Mouse (Mus musculus) liver, postnatal 0 days (tissue): ENCODE measurements around the gene Stoml2. TPM values are rescaled to one million over a fixed set of nuclear protein-coding genes. Genes with fewer than 3 reads are reported as not detected.

ENCODE experiments used
- ATAC-seq: fragments of 200-750 bp; cut with Nextera tagmentation; 2 replicates; pipeline ENCODE4 v1.8.0; 2017; ENCODE audit warnings: mild to moderate bottlenecking, moderate library complexity
- DNase-seq: peaks from one replicate; pipeline ENCODE4 v3.0.0-alpha.2; 2016
- H3K27ac ChIP-seq: fragments of 300-500 bp; sonication (generic); 2 replicates; pipeline ENCODE4 v1.5.1; 2014; ENCODE audit warnings: antibody characterized with exemption, moderate library complexity, mild to moderate bottlenecking, low read depth
- H3K27me3 ChIP-seq: fragments of 300-500 bp; sonication (generic); 2 replicates; pipeline ENCODE4 v1.6.1; 2014; ENCODE audit warnings: low read length, control low read depth, mixed read lengths; ENCODE audit not compliant: insufficient read depth
- H3K36me3 ChIP-seq: fragments of 300-500 bp; sonication (generic); replicated peaks from 2 replicates; pipeline ENCODE4 v1.6.1; 2014; ENCODE audit warnings: mild to moderate bottlenecking, control low read depth, low read length, moderate library complexity, mixed read lengths; ENCODE audit not compliant: insufficient read depth
- H3K4me1 ChIP-seq: fragments of 300-500 bp; sonication (generic); 2 replicates; pipeline ENCODE4 v1.6.1; 2014; ENCODE audit warnings: antibody characterized with exemption, mild to moderate bottlenecking, control low read depth; ENCODE audit not compliant: insufficient read depth
- H3K4me2 ChIP-seq: fragments of 300-500 bp; sonication (generic); 2 replicates; pipeline ENCODE4 v1.6.1; 2014; ENCODE audit warnings: low read depth, mild to moderate bottlenecking, low read length, moderate library complexity, mixed read lengths
- H3K4me3 ChIP-seq: fragments of 300-500 bp; sonication (generic); 2 replicates; pipeline ENCODE4 v1.5.1; 2014; ENCODE audit warnings: low read depth, low read length
- H3K9ac ChIP-seq: fragments of 300-500 bp; sonication (generic); replicated peaks from 2 replicates; pipeline ENCODE4 v1.6.1; 2014; ENCODE audit warnings: mild to moderate bottlenecking, moderate library complexity
- H3K9me3 ChIP-seq: fragments of 300-500 bp; sonication (generic); 2 replicates; pipeline ENCODE4 v1.6.1; 2016; ENCODE audit warnings: mild to moderate bottlenecking, control low read depth, low read length, mixed read lengths
- CTCF ChIP-seq: sonication (generic); IDR thresholded peaks from 2 replicates; pipeline ENCODE4 v1.5.1; 2016; ENCODE audit warnings: antibody characterized with exemption, low read depth
- EP300 ChIP-seq: IDR thresholded peaks from 2 replicates; pipeline ENCODE4 v1.6.1; 2016; ENCODE audit warnings: antibody characterized with exemption, low read depth, mild to moderate bottlenecking
- WGBS: fragments of 180-500 bp; shearing (Covaris S2); extraction: QIAGEN DNeasy Blood & Tissue Kit; methylation state at CpG from one replicate; pipeline ENCODE4 v1.1.7; 2014; ENCODE audit not compliant: insufficient replicate concordance; 5-methylcytosine and 5-hydroxymethylcytosine counted together
- polyA plus RNA-seq: library from polyadenylated mRNA; unstranded; fragments of >200 nt; fragmentation: Nextera tagmentation; extraction: Ambion mirVana; gene quantifications from 2 replicates; pipeline ENCODE4 v1.2.1, GENCODE M21; 2015

Gene Stoml2
- polyA plus RNA-seq, 1 experiment from 2014 or later, result 114 TPM

GRCm38 (mm10) chr4:43032501-43032900 lies 991 bp upstream of the Stoml2 start:
- peaks cover 20% of the 10 kb centered on the region for H3K4me1 ChIP-seq
- WGBS, result 82% methylated on average over 1 of the region's 1 CpGs
- TF ChIP-seq EP300 (no peak), CTCF (no peak)
- no peaks in the 10 kb centered on the region for H3K9me3 ChIP-seq
- H3K27me3 ChIP-seq, result no peaks in the 10 kb centered on the region
- H3K9ac ChIP-seq, result no peak overlapping the region
- peaks cover 50% of the 10 kb centered on the region for H3K36me3 ChIP-seq
- DNase-seq, result no peak
- no peak for ATAC-seq
- no peak overlapping the region for H3K27ac ChIP-seq
- H3K4me2 ChIP-seq, result no peak overlapping the region
- H3K4me3 ChIP-seq, result no peak overlapping the region

- ATAC-seq (peak; percentile 66), DNase-seq (peak; percentile 64)
- Histone ChIP-seq H3K9me3 (no peaks in the 10 kb centered on the region), H3K27ac (peak overlapping the region; percentile 79), H3K36me3 (peaks cover 50% of the 10 kb centered on the region), H3K4me2 (peak overlapping the region; percentile 82), H3K4me3 (peak overlapping the region; percentile 79), H3K4me1 (peaks cover 10% of the 10 kb centered on the region; the same call in 1 of the 2 replicates), H3K9ac (peak overlapping the region; percentile 86), H3K27me3 (no peaks in the 10 kb centered on the region)
- WGBS, result under 1% methylated on average over 28 of the region's 28 CpGs
- TF ChIP-seq EP300 (no peak), CTCF (no peak)
These were observed 705 bp downstream of the Stoml2 start for GRCm38 (mm10) chr4:43030780-43031230.

- ATAC-seq, result no peak
- peak overlapping the region; percentile 82 for H3K4me2 ChIP-seq
- H3K4me3 ChIP-seq, result peak overlapping the region; percentile 79
- TF ChIP-seq EP300, result no peak
- TF ChIP-seq CTCF, result no peak
- no peaks in the 10 kb centered on the region for H3K27me3 ChIP-seq
- H3K27ac ChIP-seq, result peak overlapping the region; percentile 79
- H3K4me1 ChIP-seq, result peaks cover 9% of the 10 kb centered on the region; the same call in 1 of the 2 replicates
- no peak for DNase-seq
- peak overlapping the region; percentile 86 for H3K9ac ChIP-seq
- peaks cover 46% of the 10 kb centered on the region for H3K36me3 ChIP-seq
- WGBS, result 61% methylated on average over 9 of the region's 9 CpGs
- H3K9me3 ChIP-seq, result no peaks in the 10 kb centered on the region
These were observed 1.2 kb downstream of the Stoml2 start for GRCm38 (mm10) chr4:43030352-43030751.

- peak overlapping the region; percentile 86; the same call in 1 of the 2 replicates for H3K9ac ChIP-seq
- H3K36me3 ChIP-seq, result peaks cover 42% of the 10 kb centered on the region
- no peaks in the 10 kb centered on the region for H3K27me3 ChIP-seq
- H3K27ac ChIP-seq, result no peak overlapping the region
- H3K4me3 ChIP-seq, result 0 out of 2 replicates have a peak overlapping the region, but pooled peaks have one; percentile 79
- no peak for DNase-seq
- TF ChIP-seq EP300 (no peak), CTCF (no peak)
- no peak for ATAC-seq
- WGBS, result 87% methylated on average over 9 of the region's 9 CpGs
- no peaks in the 10 kb centered on the region for H3K9me3 ChIP-seq
- peaks cover 13% of the 10 kb centered on the region for H3K4me1 ChIP-seq
- peak overlapping the region; percentile 82 for H3K4me2 ChIP-seq
These were observed 1.8 kb downstream of the Stoml2 start for GRCm38 (mm10) chr4:43029749-43030148.

- Histone ChIP-seq H3K36me3 (peaks cover 39% of the 10 kb centered on the region), H3K27ac (no peak overlapping the region), H3K4me2 (no peak overlapping the region), H3K27me3 (no peaks in the 10 kb centered on the region), H3K4me1 (peaks cover 15% of the 10 kb centered on the region), H3K9ac (no peak overlapping the region), H3K4me3 (no peak overlapping the region), H3K9me3 (no peaks in the 10 kb centered on the region)
- ATAC-seq (no peak), DNase-seq (no peak)
- TF ChIP-seq EP300, result no peak
- no peak for TF ChIP-seq CTCF
- WGBS, result 93% methylated on average over 7 of the region's 7 CpGs
These were observed 2.4 kb downstream of the Stoml2 start for GRCm38 (mm10) chr4:43029121-43029520.

- peak; percentile 97 for ATAC-seq
- peaks cover 12% of the 10 kb centered on the region for H3K4me1 ChIP-seq
- WGBS, result 6% methylated on average over 42 of the region's 42 CpGs
- peak within 1 kb of the TSS; percentile 97 for H3K27ac ChIP-seq
- H3K9ac ChIP-seq, result peak within 1 kb of the TSS; percentile 76
- TF ChIP-seq EP300, result peak; percentile 54; the same call in 1 of the 2 replicates
- TF ChIP-seq CTCF, result peak; percentile 95
- H3K4me2 ChIP-seq, result peak within 1 kb of the TSS; percentile 83
- DNase-seq, result peak; percentile 96
- no peaks in the 10 kb centered on the region for H3K9me3 ChIP-seq
- H3K4me3 ChIP-seq, result peak within 1 kb of the TSS; percentile 69
- no peaks in the 10 kb centered on the region for H3K27me3 ChIP-seq
- peaks cover 48% of the 10 kb centered on the region for H3K36me3 ChIP-seq
These were observed 6.2 kb downstream of the Stoml2 start, which contains the start of gene Pigo for GRCm38 (mm10) chr4:43025084-43025960. TSS of gene Pigo (minus strand) at chr4:43025819.
